Mouse (Mus musculus): ENCODE results near the gene Cand1. TPM values are rescaled to one million over a fixed set of nuclear protein-coding genes. Genes with fewer than 3 reads are reported as not detected.

Gene Cand1
- polyA plus RNA-seq, 1 experiment = 80.9 TPM

DNA sequence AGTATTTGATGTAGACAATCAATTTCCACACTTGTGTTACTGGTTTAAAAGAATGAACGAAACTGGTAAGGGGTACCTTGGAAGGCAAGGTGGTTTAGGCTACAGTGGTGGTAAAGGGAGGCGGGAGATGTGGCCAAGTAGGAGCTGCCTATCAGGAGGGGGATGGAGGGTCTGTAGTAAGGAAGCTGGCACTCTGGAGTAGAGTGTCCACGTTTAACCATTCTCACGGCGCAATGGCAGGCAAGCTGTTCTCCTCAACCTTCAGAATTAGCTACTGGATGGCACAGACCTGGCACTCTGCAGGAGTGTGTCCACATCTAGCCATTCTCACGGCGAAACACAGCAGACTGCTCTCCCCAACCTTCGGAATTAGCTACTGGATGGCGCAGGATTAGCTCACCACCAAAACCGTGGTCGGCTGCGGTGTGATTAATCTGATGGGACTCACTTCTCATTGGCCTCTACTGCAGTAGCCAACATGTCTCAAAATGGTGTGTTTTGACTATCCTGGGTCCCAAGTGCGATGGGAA, 42.2 kb downstream of the Cand1 start:
- Histone ChIP-seq H3K36me3 (ENCODE audit: control insufficient read depth, insufficient read depth, low read length) (no peaks in the 10 kb centered on the region; the same call in 1 of the 2 replicates), H3K27me3 (ENCODE audit: control insufficient read depth, insufficient read depth, low read length) (no peaks in the 10 kb centered on the region), H3K4me3 (ENCODE audit: control insufficient read depth, low read depth, low read length) (no peak overlapping the region), H3K4me1 (ENCODE audit: control insufficient read depth, insufficient read depth, low read length) (no peaks in the 10 kb centered on the region; the same call in 1 of the 2 replicates), H3K27ac (ENCODE audit: control insufficient read depth, insufficient read depth, low read depth, low read length) (no peak overlapping the region)
- TF ChIP-seq POLR2A (IDR thresholded peaks at IDR 0.05; ENCODE audit: control insufficient read depth, low read depth, low read length) (no peak), CTCF (IDR thresholded peaks at IDR 0.05; ENCODE audit: control insufficient read depth, insufficient read depth, insufficient replicate concordance, low read depth, low read length) (no peak)

- no peak overlapping the region for H3K27ac ChIP-seq (ENCODE audit: control insufficient read depth, insufficient read depth, low read depth, low read length)
- no peaks in the 10 kb centered on the region for H3K36me3 ChIP-seq (ENCODE audit: control insufficient read depth, insufficient read depth, low read length)
- no peaks in the 10 kb centered on the region; the same call in 1 of the 2 replicates for H3K4me1 ChIP-seq (ENCODE audit: control insufficient read depth, insufficient read depth, low read length)
- H3K27me3 ChIP-seq (ENCODE audit: control insufficient read depth, insufficient read depth, low read length) = no peaks in the 10 kb centered on the region
- no peak overlapping the region for H3K4me3 ChIP-seq (ENCODE audit: control insufficient read depth, low read depth, low read length)
- TF ChIP-seq CTCF (IDR thresholded peaks at IDR 0.05; ENCODE audit: control insufficient read depth, insufficient read depth, insufficient replicate concordance, low read depth, low read length) (no peak), POLR2A (IDR thresholded peaks at IDR 0.05; ENCODE audit: control insufficient read depth, low read depth, low read length) (no peak)
These were observed 47.1 kb downstream of the Cand1 start for GRCm38 (mm10) chr10:119192598-119193372.

- Histone ChIP-seq H3K27ac (ENCODE audit: control insufficient read depth, insufficient read depth, low read depth, low read length) (no peak overlapping the region), H3K4me3 (ENCODE audit: control insufficient read depth, low read depth, low read length) (no peak overlapping the region), H3K4me1 (ENCODE audit: control insufficient read depth, insufficient read depth, low read length) (no peaks in the 10 kb centered on the region), H3K36me3 (ENCODE audit: control insufficient read depth, insufficient read depth, low read length) (no peaks in the 10 kb centered on the region), H3K27me3 (ENCODE audit: control insufficient read depth, insufficient read depth, low read length) (no peaks in the 10 kb centered on the region)
- TF ChIP-seq POLR2A (IDR thresholded peaks at IDR 0.05; ENCODE audit: control insufficient read depth, low read depth, low read length) (no peak), CTCF (IDR thresholded peaks at IDR 0.05; ENCODE audit: control insufficient read depth, insufficient read depth, insufficient replicate concordance, low read depth, low read length) (no peak)
These were observed 52.1 kb downstream of the Cand1 start for GRCm38 (mm10) chr10:119187720-119188119.

GRCm38 (mm10) chr10:119169656-119170055, 70.2 kb downstream of the Cand1 start:
- TF ChIP-seq POLR2A (IDR thresholded peaks at IDR 0.05; ENCODE audit: control insufficient read depth, low read depth, low read length) = no peak
- no peak for TF ChIP-seq CTCF (IDR thresholded peaks at IDR 0.05; ENCODE audit: control insufficient read depth, insufficient read depth, insufficient replicate concordance, low read depth, low read length)
- H3K4me3 ChIP-seq (ENCODE audit: control insufficient read depth, low read depth, low read length) = no peak overlapping the region
- peaks cover 2% of the 10 kb centered on the region for H3K4me1 ChIP-seq (ENCODE audit: control insufficient read depth, insufficient read depth, low read length)
- H3K27ac ChIP-seq (ENCODE audit: control insufficient read depth, insufficient read depth, low read depth, low read length) = no peak overlapping the region
- no peaks in the 10 kb centered on the region for H3K27me3 ChIP-seq (ENCODE audit: control insufficient read depth, insufficient read depth, low read length)
- H3K36me3 ChIP-seq (ENCODE audit: control insufficient read depth, insufficient read depth, low read length) = no peaks in the 10 kb centered on the region

DNA sequence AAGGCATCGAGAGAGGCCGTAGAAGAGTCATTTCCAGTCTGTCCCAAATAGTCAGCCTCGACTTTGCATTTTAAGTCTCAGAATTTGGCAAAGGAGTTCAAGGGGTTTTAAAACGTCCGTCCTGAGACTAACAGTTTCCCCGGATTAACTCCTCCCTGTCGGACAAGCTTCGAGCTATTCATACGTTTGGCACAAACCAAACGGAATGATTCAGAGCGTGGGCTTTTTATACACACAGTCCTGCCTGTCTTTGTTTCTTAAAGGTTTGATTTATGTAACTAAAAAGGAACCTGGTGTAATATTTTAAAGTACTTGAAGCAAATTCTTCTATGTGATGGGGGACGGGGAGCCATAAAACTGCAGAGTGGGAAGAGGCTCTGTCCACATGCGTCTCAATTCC, 70.6 kb downstream of the Cand1 start:
- Histone ChIP-seq H3K36me3 (ENCODE audit: control insufficient read depth, insufficient read depth, low read length) (no peaks in the 10 kb centered on the region), H3K27ac (ENCODE audit: control insufficient read depth, insufficient read depth, low read depth, low read length) (no peak overlapping the region), H3K27me3 (ENCODE audit: control insufficient read depth, insufficient read depth, low read length) (no peaks in the 10 kb centered on the region), H3K4me3 (ENCODE audit: control insufficient read depth, low read depth, low read length) (peak overlapping the region; percentile 0), H3K4me1 (ENCODE audit: control insufficient read depth, insufficient read depth, low read length) (peaks cover 2% of the 10 kb centered on the region)
- no peak for TF ChIP-seq POLR2A (IDR thresholded peaks at IDR 0.05; ENCODE audit: control insufficient read depth, low read depth, low read length)

- H3K27me3 ChIP-seq (ENCODE audit: control insufficient read depth, insufficient read depth, low read length) = no peaks in the 10 kb centered on the region
- no peaks in the 10 kb centered on the region for H3K36me3 ChIP-seq (ENCODE audit: control insufficient read depth, insufficient read depth, low read length)
- no peak for TF ChIP-seq POLR2A (IDR thresholded peaks at IDR 0.05; ENCODE audit: control insufficient read depth, low read depth, low read length)
- TF ChIP-seq CTCF (IDR thresholded peaks at IDR 0.05; ENCODE audit: control insufficient read depth, insufficient read depth, insufficient replicate concordance, low read depth, low read length) = no peak
- H3K4me3 ChIP-seq (ENCODE audit: control insufficient read depth, low read depth, low read length) = peak overlapping the region; percentile 0
- no peak overlapping the region for H3K27ac ChIP-seq (ENCODE audit: control insufficient read depth, insufficient read depth, low read depth, low read length)
- H3K4me1 ChIP-seq (ENCODE audit: control insufficient read depth, insufficient read depth, low read length) = peaks cover 2% of the 10 kb centered on the region
These were observed 71.1 kb downstream of the Cand1 start for GRCm38 (mm10) chr10:119168791-119169190.

- Histone ChIP-seq H3K27ac (ENCODE audit: control insufficient read depth, insufficient read depth, low read depth, low read length) (no peak overlapping the region), H3K4me3 (ENCODE audit: control insufficient read depth, low read depth, low read length) (no peak overlapping the region), H3K4me1 (ENCODE audit: control insufficient read depth, insufficient read depth, low read length) (peaks cover 2% of the 10 kb centered on the region), H3K27me3 (ENCODE audit: control insufficient read depth, insufficient read depth, low read length) (no peaks in the 10 kb centered on the region), H3K36me3 (ENCODE audit: control insufficient read depth, insufficient read depth, low read length) (no peaks in the 10 kb centered on the region)
- TF ChIP-seq POLR2A (IDR thresholded peaks at IDR 0.05; ENCODE audit: control insufficient read depth, low read depth, low read length) (no peak), CTCF (IDR thresholded peaks at IDR 0.05; ENCODE audit: control insufficient read depth, insufficient read depth, insufficient replicate concordance, low read depth, low read length) (no peak)
These were observed 72.0 kb downstream of the Cand1 start for GRCm38 (mm10) chr10:119167858-119168257.

All from testis, adult 2 months (tissue).